Mouse (Mus musculus): ENCODE measurements around the gene Prkaa2.
"Not testable (repeated sequence)": the region's sequence is repeated elsewhere in the genome, so short reads cannot be mapped to it uniquely, and the experiment has no call there.

Prkaa2 gene

DNA sequence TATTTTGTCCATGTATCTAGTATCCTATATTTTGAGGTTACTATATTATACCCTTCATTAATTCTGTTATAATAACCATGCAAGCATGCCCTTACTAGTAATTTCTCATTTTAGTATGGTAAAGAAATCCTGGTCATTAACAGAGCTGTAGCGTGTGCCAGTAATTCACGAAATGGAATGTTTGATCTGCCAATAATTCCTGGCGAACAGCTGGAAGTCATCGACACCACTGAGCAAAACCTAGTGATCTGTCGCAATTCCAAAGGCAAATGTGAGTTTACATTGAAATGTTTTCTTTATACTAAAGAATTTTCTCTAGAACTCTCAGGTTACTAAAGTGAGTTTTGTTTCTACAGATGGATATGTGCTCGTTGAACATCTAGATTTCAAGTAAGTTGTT is 94.2 kb downstream of the Prkaa2 start:
- no peak for DNase-seq

DNA sequence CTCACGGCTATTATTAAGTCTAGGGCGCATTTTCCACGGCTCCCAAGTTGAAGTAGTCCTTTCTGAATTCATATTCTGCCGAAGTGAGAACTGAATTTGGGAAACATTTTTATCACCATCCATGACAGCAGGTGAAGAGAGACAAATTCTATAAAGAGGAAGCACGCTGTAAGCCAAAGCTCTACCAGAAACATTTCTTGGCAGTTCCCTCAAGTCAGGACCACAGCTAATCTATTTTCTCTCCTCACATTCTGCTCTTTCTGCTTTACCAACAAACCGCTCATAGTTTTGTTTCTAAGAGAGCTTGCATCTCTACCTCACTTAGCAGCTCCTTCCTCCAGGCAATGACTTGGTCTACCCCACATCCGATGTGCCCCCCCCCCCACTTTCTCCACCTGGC is 96.0 kb downstream of the Prkaa2 start:
- DNase-seq, result no peak

DNA sequence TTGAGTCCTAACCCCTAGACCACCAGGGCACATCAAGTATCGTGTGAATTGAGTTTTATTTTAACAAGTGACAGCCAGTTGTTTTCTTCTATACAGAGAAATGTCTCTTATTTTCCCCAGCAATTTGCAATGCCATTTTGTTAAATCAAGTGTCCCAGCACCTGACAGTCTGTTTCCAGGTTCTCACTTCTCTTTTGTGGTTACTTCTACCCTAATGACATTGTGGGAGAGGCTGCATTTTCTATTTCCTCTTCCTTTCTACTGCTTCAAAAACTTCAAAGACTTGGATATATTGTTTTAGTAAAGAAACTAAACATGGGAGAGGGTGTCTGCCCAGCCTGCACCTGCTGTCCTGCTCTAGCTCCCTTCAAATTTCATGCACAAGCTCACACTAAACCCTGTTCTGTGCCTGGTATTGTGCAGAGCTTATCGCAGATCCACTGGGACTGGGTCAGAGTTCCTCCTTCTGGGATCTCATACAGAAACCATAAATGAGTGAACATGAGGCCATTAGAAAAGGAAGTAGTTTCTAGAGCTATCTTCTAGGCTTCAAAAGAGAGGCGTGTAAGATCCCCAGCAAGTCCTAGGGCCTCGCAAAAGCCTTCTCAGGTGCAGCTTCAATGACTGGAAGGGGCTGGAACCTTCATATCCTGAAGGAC is 102.2 kb downstream of the Prkaa2 start:
- no peak for DNase-seq

DNA sequence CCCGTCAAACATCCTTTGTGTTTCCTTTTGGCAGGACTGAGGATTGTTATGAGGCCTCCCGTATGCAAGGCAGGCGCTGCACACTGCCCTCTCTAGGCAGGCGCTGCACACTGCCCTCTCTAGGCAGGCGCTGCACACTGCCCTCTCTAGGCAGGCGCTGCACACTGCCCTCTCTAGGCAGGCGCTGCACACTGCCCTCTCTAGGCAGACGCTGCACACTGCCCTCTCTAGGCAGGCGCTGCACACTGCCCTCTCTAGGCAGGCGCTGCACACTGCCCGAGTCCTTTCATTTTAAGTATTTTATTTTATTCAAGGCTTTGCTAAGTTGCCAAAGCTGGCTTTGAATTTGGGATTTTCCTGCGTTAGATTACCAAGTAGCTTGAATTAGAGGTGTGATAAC is 105.0 kb downstream of the Prkaa2 start:
- DNase-seq, result not testable (repeated sequence)

DNA sequence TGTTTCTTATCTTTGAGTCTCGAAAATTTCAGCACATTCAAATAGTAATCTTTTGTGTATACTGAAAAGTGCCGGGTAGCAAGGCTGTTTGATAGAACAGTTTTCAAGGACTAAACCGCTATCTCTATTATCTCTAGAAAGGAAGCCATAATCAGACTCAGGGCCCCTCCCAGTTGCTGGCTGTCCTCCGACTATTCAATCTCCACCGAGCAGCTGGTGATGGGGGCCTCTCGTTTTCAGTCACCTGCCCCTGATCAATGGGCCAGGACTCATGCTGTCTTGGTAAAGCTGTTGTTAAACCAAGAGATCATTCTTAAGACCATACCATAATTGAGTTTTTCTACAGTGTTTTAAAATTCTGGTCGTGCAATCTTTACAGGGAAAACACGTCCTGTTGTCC is 105.6 kb downstream of the Prkaa2 start:
- DNase-seq, result no peak

DNA sequence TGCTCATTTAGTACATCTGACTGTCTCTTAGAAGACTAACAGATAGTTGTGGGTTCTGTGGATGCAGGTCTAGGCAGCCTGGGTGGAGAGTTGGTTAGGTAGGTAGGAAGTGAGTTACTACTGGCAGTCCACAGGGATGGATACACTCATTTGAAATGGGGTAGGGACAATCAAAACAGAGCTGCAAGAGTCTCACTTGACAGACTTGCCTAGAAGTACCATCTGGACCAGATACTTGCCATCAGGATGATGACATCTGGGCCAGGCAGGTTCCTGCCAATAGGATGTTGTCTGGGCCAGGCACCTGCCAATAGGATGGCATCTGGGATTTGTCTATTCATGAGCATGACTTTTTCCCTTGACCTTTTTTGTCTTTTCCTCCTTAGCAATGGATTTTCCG is 108.0 kb downstream of the Prkaa2 start:
- DNase-seq, result no peak

DNA sequence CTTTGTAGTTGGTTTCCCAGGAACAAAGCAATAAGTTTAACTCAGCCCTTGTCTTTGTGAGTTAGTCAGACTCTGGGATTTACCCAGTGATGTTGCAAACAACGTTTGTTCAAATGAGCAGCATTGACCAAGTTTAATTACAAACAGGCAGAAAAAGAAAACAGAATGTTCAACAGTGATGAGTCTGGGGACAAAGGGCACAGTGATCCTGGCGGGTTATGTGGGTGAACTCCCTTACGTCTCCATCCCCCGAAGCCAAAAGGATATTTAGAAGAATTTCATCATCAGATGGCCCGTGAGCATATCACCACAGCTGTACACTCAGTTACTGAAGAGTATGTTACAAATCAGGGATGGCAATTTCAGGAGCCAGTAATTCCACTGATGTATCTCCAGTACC is 110.0 kb downstream of the Prkaa2 start:
- no peak for DNase-seq

DNA sequence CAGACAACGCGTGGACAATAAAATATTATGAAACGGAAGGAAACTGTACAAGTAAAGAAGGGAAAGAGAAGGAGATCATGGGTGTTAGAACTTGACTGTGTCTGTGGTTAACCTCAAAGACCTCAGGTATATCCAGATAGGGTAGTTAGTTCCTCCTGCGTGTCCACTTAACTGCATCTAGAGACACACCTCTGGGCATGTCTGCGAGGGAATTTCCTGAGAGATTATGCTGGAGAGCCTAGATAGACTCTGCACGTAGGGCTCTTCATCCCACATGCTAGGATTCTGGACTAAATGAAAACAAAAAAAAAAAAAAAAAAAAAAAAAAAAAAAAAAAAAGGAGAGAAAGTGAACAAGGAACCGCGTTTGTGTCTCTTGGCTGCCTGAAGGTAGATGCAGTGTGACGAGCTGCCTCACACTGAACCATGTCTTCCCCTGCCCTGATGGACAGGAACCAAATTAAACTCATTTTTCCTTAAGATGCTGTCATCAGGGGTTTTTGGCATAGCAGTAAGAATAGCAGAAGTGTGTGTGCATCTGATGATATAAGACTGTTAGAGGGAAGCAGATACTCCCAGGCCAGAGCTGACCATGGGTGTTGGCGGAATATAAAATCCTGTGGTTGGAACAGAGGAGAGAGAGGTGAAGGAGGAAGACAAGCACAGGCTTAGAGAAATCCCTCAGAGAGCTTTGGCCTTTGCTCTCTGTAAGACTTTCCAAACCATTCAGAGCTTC is 116.4 kb downstream of the Prkaa2 start:
- DNase-seq, result no peak

DNA sequence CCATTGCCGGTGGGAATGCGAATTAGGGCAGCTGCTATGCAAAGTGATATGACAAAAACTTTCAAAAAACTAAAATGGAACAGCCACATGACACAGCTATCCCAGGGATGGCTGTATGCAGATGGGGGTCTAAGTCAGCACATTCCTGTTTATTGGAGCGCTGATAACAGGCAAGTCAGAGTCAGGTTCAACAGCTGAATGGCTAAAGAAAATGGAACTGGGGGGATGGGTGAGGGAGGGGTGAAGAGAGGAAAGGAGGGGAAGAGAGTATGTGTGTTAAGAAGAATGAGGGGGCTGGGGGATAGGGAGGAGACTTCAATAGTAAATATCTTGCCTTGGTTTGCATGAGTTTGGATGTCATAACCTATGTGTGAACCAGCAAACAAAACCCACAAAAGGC is 117.4 kb downstream of the Prkaa2 start:
- no peak for DNase-seq

DNA sequence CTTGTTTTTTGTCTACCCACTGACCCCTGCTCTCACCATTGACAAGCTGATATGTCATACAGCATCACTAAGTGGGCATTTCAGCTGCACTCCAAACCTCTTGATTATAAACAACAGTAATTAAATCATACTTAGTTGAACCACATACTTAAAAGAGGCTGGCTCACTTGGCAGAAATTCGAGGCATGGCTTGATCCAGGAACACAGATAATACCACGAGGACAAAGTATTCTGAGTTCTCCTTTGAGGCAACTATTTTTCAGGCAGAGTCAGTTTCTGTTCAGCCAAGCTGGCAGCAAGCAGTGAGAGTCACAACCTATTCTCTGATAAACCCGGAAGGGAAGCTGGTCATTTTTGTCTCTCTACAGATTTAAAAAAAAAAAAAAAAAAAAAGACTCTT is 119.0 kb downstream of the Prkaa2 start:
- no peak for DNase-seq

DNA sequence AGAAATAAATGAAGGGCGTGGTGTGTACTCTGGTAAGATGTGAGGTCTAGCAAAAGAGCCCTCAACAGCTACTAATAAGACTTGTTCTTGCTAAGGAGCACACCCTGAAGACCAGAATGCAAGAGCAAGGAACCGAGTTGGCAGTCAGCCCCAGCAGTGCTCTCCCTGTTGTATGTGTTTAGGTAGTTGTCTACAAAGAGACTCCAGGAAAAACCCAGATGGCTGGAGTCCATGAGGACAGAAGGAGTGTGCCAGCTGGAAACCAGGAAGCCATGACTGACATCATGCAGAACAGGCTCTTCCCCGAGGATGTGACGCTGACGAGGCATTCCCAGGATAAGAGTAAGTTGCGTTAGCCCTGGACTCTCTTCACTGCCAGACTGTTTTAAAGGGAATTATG is 119.7 kb downstream of the Prkaa2 start:
- peak; percentile 52 for DNase-seq

DNA sequence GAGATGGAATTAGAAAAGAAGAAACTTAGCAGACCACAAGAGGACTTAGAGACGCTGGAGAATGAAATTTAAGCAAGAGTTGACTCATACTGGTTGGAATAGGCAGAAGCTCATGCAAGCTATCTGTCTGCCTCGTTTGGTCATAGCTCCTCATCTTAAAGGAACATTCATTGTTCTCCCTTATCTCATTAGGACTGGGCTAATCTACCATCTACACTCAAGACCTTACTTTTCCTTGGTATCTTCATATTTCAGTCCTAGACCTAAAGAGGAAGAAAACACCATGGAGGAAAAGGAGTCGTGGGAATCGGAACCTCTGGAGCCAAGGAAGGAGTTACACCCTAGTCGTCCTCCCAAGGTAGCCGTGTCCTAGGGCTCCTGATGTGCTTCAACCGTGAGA is 121.0 kb downstream of the Prkaa2 start:
- DNase-seq, result no peak

DNA sequence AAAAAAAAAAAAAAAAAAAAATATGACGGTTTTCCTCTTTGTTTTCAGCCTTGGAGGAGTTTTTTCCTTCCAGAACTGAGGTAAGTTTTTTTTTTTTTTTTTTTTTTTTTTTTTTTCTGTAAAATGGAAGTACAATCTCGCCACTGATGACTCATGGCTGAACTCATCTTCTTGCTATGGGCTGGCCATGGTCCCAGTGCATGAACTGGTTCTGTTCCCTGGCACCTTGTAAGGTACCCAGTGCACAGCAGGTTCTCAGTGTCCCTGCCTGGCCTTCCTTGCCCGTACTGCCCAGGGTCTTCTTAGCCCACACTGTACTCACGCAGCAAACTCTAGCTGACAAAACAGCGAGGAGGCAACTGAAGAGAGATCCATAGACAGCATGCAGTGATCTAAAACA is 121.6 kb downstream of the Prkaa2 start:
- no peak for DNase-seq

DNA sequence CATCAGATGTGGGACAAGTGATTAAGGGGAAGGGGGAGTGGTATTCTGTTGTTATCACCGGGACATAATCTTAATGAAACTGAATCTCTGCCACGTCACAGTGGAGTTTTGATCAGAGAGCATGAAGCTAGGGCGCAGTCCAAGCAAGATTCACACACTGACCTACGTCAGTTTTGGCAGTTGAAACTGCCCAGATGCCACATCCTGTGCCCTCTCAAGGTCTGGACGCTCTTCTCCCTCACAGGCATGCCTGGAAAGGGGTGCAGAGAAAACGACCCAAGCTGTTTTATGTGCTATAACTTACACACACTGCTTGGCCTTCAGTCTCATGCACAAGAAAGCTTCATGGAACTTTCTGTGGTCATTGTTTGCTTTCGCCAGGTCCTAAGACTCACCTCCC is 122.1 kb downstream of the Prkaa2 start:
- DNase-seq, result no peak

DNA sequence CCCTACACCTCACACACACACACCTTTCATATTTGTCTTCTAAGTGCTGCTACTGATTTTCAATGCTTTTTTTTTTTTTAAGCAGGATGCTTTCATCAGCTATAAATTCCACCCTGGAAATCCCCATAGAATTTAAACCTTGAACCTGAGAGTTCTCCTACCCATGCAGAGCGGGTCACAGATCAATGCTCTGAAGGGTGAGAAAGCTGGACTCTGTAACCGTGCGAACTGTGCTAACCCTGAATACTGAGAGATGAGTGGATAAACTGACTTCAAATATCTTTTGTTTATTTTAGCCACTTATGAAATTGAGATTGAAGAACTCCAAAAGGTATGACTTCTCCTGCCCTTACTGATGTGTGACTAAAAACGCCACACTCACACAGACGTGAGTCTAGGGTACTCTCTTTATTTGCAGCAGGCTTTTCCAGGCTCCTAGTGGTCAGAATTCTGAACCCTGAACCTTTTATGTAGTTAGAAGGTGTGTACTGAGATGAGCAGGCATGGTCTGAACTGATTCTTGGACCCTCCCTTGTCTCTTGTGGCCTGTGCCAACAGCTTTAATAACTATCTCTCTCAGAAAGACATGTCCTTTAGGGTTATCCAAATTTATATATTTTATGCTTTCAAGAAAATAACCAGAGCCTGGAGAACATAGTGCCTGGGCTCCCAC is 123.6 kb downstream of the Prkaa2 start:
- no peak for DNase-seq

All from right cerebral cortex, adult 18-20 months (tissue).